Mouse (Mus musculus): ENCODE data around the gene Hcn2. TPM values are rescaled to one million over a fixed set of nuclear protein-coding genes. Genes with fewer than 3 reads are reported as not detected.

The Hcn2 gene
- total RNA-seq, 1 experiment from 2014 or later = not detected

DNA sequence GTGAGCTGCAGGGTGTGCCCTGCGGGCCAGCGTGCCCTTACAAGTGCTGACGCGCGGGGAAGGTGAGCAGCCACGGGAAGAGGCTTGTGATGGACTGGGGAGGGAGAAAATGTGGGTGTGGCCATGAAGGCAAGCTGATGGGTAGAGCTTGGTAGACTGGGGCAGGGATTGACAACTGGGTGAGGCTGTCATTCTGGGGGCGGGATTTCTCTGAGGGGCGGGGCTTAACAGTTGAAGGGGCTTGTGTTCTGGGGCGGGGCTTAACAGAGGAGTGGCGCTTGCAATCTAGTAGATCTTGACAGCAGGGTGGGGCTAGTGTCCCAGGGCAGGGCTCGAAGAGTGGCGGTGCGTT is 64.2 kb downstream of the Hcn2 start:
- no peak for ATAC-seq (ENCODE audit: extremely low read depth, insufficient number of reproducible peaks, low FRiP score, poor library complexity, severe bottlenecking)

DNA sequence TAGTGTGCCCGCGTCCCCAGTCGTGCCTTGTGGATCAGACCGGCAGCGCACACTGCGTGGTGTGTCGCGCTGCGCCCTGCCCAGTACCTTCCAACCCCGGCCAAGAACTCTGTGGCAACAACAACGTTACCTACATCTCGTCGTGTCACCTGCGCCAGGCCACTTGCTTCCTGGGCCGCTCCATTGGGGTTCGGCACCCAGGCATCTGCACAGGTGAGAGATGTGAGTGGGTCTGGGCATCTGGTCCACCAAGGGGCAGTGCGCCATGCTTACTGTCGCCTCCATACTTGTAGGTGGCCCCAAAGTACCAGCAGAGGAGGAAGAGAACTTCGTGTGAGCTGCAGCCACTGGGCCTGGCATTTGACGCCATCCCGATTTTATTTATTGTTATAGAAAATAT is 64.7 kb downstream of the Hcn2 start:
- no peak for ATAC-seq (ENCODE audit: extremely low read depth, insufficient number of reproducible peaks, low FRiP score, poor library complexity, severe bottlenecking)

DNA sequence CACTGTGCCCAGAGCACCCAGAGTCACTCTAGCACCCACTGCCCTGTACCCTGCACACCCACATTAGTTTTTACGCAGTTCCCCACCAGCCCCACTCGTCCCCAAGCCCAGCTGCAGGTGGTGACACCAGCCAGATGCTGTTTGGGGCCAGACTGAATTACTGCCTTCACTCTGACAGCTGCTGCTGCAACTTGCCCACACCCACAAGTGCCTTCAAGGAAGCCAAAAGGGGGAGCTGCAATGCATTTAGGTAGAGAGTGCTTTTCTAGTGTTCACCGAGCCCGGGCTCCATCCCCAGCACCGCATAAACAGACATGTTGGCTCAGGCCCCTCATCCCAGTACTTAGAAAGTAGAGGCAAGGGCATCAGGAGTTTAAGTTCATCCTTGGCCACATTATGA is 65.5 kb downstream of the Hcn2 start:
- ATAC-seq (ENCODE audit: extremely low read depth, insufficient number of reproducible peaks, low FRiP score, poor library complexity, severe bottlenecking) = no peak

DNA sequence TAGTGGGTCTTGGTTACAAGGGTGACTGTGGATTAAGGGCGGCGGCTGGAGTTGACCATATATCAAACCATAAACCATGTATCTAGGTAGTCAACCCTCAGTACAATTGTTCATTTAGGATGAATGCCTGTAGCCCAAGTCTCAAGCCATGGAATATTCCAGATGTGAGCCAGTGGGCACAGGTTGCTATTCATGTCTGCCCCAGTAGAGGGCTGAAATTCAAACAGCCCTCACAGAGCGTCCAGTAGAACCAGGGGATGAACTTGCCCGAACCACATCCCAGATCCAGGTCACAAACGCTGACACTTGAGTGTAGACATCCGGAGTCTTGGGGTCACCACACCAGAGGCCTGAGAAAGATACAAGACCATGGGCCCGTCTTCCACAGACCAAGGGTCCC is 66.6 kb downstream of the Hcn2 start:
- ATAC-seq (ENCODE audit: extremely low read depth, insufficient number of reproducible peaks, low FRiP score, poor library complexity, severe bottlenecking) = no peak

DNA sequence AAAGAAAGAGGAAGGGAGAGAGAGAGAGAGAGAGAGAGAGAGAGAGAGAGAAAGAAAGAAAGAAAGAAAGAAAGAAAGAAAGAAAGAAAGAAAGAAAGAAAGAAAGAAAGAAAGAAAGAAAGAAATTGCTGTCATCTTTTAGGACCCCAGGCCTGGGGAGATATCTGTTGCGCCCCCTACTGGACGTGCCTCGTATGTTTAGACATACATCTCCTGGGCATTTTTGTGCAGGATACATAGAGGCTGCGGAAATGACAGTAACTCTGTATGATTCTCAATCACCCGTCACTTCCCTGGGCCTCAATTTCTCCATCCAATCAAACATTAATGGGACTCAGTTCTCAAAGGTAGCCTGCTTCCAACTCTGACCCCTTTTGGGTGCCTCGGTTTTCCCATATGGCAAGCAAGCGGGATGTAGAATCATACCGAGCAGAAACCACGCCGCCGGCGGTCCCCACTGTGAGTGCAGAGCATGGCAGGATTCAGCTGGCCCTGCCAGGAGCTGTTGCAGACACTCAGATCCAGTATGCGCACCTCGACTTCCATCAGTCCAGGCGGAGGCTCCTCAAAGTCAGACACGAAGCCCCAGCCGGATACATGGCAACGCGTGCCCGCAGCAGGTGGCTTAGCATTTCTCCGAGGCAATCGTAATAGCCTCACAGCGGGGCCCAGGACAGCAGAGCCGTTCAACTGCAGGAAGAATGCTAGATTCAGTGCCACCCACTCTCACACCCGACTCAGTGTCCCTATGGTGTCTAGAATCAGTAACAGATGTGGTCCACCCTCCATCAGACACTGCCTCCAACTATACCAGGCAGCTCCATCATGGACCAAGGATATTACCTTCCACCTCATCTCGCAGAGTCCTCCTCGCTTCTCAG is 67.7 kb downstream of the Hcn2 start:
- no peak for ATAC-seq (ENCODE audit: extremely low read depth, insufficient number of reproducible peaks, low FRiP score, poor library complexity, severe bottlenecking)

Other genes starting within 250 kb of the Hcn2 start
- gene Vmn2r83, start 247.9 kb upstream of the Hcn2 start, total RNA-seq (2017) = 0.12 and 0.23 TPM in 2 replicates
- 1.8 and 1.9 TPM in 2 replicates for gene Plpp2, start 182.8 kb upstream of the Hcn2 start, total RNA-seq (2017)
- gene Mier2, start 161.4 kb upstream of the Hcn2 start, total RNA-seq (2017) = 18.9 and 21.2 TPM in 2 replicates
- not detected in 2 replicates for gene Theg, start 129.3 kb upstream of the Hcn2 start, total RNA-seq (2017)
- not detected in 2 replicates for gene C2cd4c, start 102.6 kb upstream of the Hcn2 start, total RNA-seq (2017)
- not detected in 2 replicates for gene Shc2, start 78.7 kb upstream of the Hcn2 start, total RNA-seq (2017)
- not detected in 2 replicates for gene Odf3l2, start 70.9 kb upstream of the Hcn2 start, total RNA-seq (2017)
- not detected in 2 replicates for gene Madcam1, start 52.1 kb upstream of the Hcn2 start, total RNA-seq (2017)
- gene Tpgs1, start 47.3 kb upstream of the Hcn2 start, total RNA-seq (2017) = 16.0 and 16.1 TPM in 2 replicates
- gene Cdc34, start 34.4 kb upstream of the Hcn2 start, total RNA-seq (2017) = 90.5 and 95.5 TPM in 2 replicates
- 1.5 and 2.9 TPM in 2 replicates for gene Gzmm, start 27.6 kb upstream of the Hcn2 start, total RNA-seq (2017)
- 105 and 111 TPM in 2 replicates for gene Bsg, start 12.1 kb upstream of the Hcn2 start, total RNA-seq (2017)
- 21.9 and 24.6 TPM in 2 replicates for gene Polrmt, start 29.9 kb downstream of the Hcn2 start, total RNA-seq (2017)
- gene Fgf22, start 38.4 kb downstream of the Hcn2 start, total RNA-seq (2017) = not detected in 2 replicates
- 12.0 and 15.9 TPM in 2 replicates for gene Rnf126, start 50.3 kb downstream of the Hcn2 start, total RNA-seq (2017)
- 1.0 and 2.6 TPM in 2 replicates for gene Fstl3, start 60.6 kb downstream of the Hcn2 start, total RNA-seq (2017)
- gene Prss57, start 74.3 kb downstream of the Hcn2 start, total RNA-seq (2017) = 1.1 and 1.2 TPM in 2 replicates
- 40.6 and 42.1 TPM in 2 replicates for gene Palm, start 76.9 kb downstream of the Hcn2 start, total RNA-seq (2017)
- gene Misp, start 104.4 kb downstream of the Hcn2 start, total RNA-seq (2017) = 1.0 and 1.4 TPM in 2 replicates
- 101 and 117 TPM in 2 replicates for gene Ptbp1, start 137.8 kb downstream of the Hcn2 start, total RNA-seq (2017)
- gene Prtn3, start 157.8 kb downstream of the Hcn2 start, total RNA-seq (2017) = not detected in 2 replicates
- gene Plppr3, start 158.0 kb downstream of the Hcn2 start, total RNA-seq (2017) = 0.93 and 1.7 TPM in 2 replicates
- gene Elane, start 169.6 kb downstream of the Hcn2 start, total RNA-seq (2017) = not detected in 2 replicates
- gene Cfd, start 174.2 kb downstream of the Hcn2 start, total RNA-seq (2017) = not detected in 2 replicates
- 14.0 and 15.0 TPM in 2 replicates for gene Med16, start 192.3 kb downstream of the Hcn2 start, total RNA-seq (2017)
- gene Gm26602, start 194.2 kb downstream of the Hcn2 start, total RNA-seq (2017) = not detected in 2 replicates
- gene Kiss1r, start 200.3 kb downstream of the Hcn2 start, total RNA-seq (2017) = 1.4 and 2.4 TPM in 2 replicates
- gene R3hdm4, start 204.6 kb downstream of the Hcn2 start, total RNA-seq (2017) = 147 and 149 TPM in 2 replicates
- gene Arid3a, start 210.4 kb downstream of the Hcn2 start, total RNA-seq (2017) = 58.8 and 68.0 TPM in 2 replicates
- gene Wdr18, start 243.5 kb downstream of the Hcn2 start, total RNA-seq (2017) = 11.4 and 15.9 TPM in 2 replicates

Data from neutrophil, adult 5-6 weeks (primary cell).